Mouse (Mus musculus): ENCODE measurements around the gene Intu. TPM values are rescaled to one million over a fixed set of nuclear protein-coding genes. Genes with fewer than 3 reads are reported as not detected.

The Intu gene
- polyA plus RNA-seq, 1 experiment: 8.2 TPM

- peak; percentile 73 for DNase-seq (ENCODE audit: low read depth)
These were observed 2.8 kb upstream of the Intu start for GRCm38 (mm10) chr3:40527976-40528950.

GRCm38 (mm10) chr3:40528958-40529357, 2.1 kb upstream of the Intu start:
- TF ChIP-seq POLR2A (IDR thresholded peaks at IDR 0.05; ENCODE audit: borderline replicate concordance, extremely low read depth, insufficient read depth, insufficient read length, poor library complexity, severe bottlenecking): no peak
- no peak for DNase-seq (ENCODE audit: low read depth)

More at GRCm38 (mm10) chr3:40527976-40528950, 2.8 kb upstream of the Intu start:
- no peak for TF ChIP-seq CTCF (IDR thresholded peaks at IDR 0.05; ENCODE audit: borderline replicate concordance, extremely low read depth, insufficient read depth, insufficient read length)
- TF ChIP-seq POLR2A (IDR thresholded peaks at IDR 0.05; ENCODE audit: borderline replicate concordance, extremely low read depth, insufficient read depth, insufficient read length, poor library complexity, severe bottlenecking): no peak

GRCm38 (mm10) chr3:40530845-40531244, 241 bp upstream of the Intu start:
- no peak for DNase-seq (ENCODE audit: low read depth)
- no peak for TF ChIP-seq CTCF (IDR thresholded peaks at IDR 0.05; ENCODE audit: borderline replicate concordance, extremely low read depth, insufficient read depth, insufficient read length)
- no peak for TF ChIP-seq POLR2A (IDR thresholded peaks at IDR 0.05; ENCODE audit: borderline replicate concordance, extremely low read depth, insufficient read depth, insufficient read length, poor library complexity, severe bottlenecking)

- TF ChIP-seq CTCF (IDR thresholded peaks at IDR 0.05; ENCODE audit: borderline replicate concordance, extremely low read depth, insufficient read depth, insufficient read length): no peak
- TF ChIP-seq POLR2A (IDR thresholded peaks at IDR 0.05; ENCODE audit: borderline replicate concordance, extremely low read depth, insufficient read depth, insufficient read length, poor library complexity, severe bottlenecking): no peak
- peak; percentile 66 for DNase-seq (ENCODE audit: low read depth)
These were observed 1.2 kb downstream of the Intu start for GRCm38 (mm10) chr3:40532256-40532655.

- no peak for TF ChIP-seq POLR2A (IDR thresholded peaks at IDR 0.05; ENCODE audit: borderline replicate concordance, extremely low read depth, insufficient read depth, insufficient read length, poor library complexity, severe bottlenecking)
- TF ChIP-seq CTCF (IDR thresholded peaks at IDR 0.05; ENCODE audit: borderline replicate concordance, extremely low read depth, insufficient read depth, insufficient read length): no peak
- no peak for DNase-seq (ENCODE audit: low read depth)
These were observed 3.1 kb downstream of the Intu start for GRCm38 (mm10) chr3:40534141-40534540.

- peak; percentile 95 for DNase-seq (ENCODE audit: low read depth)
- peak; percentile 47; the same call in 1 of the 2 replicates for TF ChIP-seq POLR2A (IDR thresholded peaks at IDR 0.05; ENCODE audit: borderline replicate concordance, extremely low read depth, insufficient read depth, insufficient read length, poor library complexity, severe bottlenecking)
- TF ChIP-seq CTCF (IDR thresholded peaks at IDR 0.05; ENCODE audit: borderline replicate concordance, extremely low read depth, insufficient read depth, insufficient read length): no peak
These were observed 9.8 kb downstream of the Intu start for GRCm38 (mm10) chr3:40540567-40541554.

GRCm38 (mm10) chr3:40546621-40547020, 15.5 kb downstream of the Intu start:
- DNase-seq (ENCODE audit: low read depth): no peak
- no peak for TF ChIP-seq POLR2A (IDR thresholded peaks at IDR 0.05; ENCODE audit: borderline replicate concordance, extremely low read depth, insufficient read depth, insufficient read length, poor library complexity, severe bottlenecking)
- no peak for TF ChIP-seq CTCF (IDR thresholded peaks at IDR 0.05; ENCODE audit: borderline replicate concordance, extremely low read depth, insufficient read depth, insufficient read length)

- TF ChIP-seq CTCF (IDR thresholded peaks at IDR 0.05; ENCODE audit: borderline replicate concordance, extremely low read depth, insufficient read depth, insufficient read length): no peak
- no peak for TF ChIP-seq POLR2A (IDR thresholded peaks at IDR 0.05; ENCODE audit: borderline replicate concordance, extremely low read depth, insufficient read depth, insufficient read length, poor library complexity, severe bottlenecking)
- no peak for DNase-seq (ENCODE audit: low read depth)
These were observed 121.9 kb downstream of the Intu start for GRCm38 (mm10) chr3:40652941-40653352.

- TF ChIP-seq POLR2A (IDR thresholded peaks at IDR 0.05; ENCODE audit: borderline replicate concordance, extremely low read depth, insufficient read depth, insufficient read length, poor library complexity, severe bottlenecking): no peak
- TF ChIP-seq CTCF (IDR thresholded peaks at IDR 0.05; ENCODE audit: borderline replicate concordance, extremely low read depth, insufficient read depth, insufficient read length): no peak
- DNase-seq (ENCODE audit: low read depth): no peak
These were observed 122.5 kb downstream of the Intu start for GRCm38 (mm10) chr3:40653582-40653981.

- no peak for DNase-seq (ENCODE audit: low read depth)
These were observed 122.9 kb downstream of the Intu start for GRCm38 (mm10) chr3:40654028-40654427.

GRCm38 (mm10) chr3:40655571-40655970, 124.5 kb downstream of the Intu start:
- TF ChIP-seq POLR2A (IDR thresholded peaks at IDR 0.05; ENCODE audit: borderline replicate concordance, extremely low read depth, insufficient read depth, insufficient read length, poor library complexity, severe bottlenecking) (no peak), CTCF (IDR thresholded peaks at IDR 0.05; ENCODE audit: borderline replicate concordance, extremely low read depth, insufficient read depth, insufficient read length) (no peak)
- DNase-seq (ENCODE audit: low read depth): no peak

More at GRCm38 (mm10) chr3:40654028-40654427, 122.9 kb downstream of the Intu start:
- TF ChIP-seq POLR2A (IDR thresholded peaks at IDR 0.05; ENCODE audit: borderline replicate concordance, extremely low read depth, insufficient read depth, insufficient read length, poor library complexity, severe bottlenecking): no peak
- TF ChIP-seq CTCF (IDR thresholded peaks at IDR 0.05; ENCODE audit: borderline replicate concordance, extremely low read depth, insufficient read depth, insufficient read length): no peak

All from brain, embryonic 14.5 days (tissue).